Mouse (Mus musculus) frontal cortex, postnatal 10 days (tissue): Measurements from ENCODE around the gene Ddx52.

Source experiments
- DNase-seq, 2 experiments: peaks; one replicate each; pipeline ENCODE4 v3.0.0; 2022; ENCODE audit warnings: low spot score in 2 of 2, mixed read lengths in 1 of 2

Gene Ddx52

DNA sequence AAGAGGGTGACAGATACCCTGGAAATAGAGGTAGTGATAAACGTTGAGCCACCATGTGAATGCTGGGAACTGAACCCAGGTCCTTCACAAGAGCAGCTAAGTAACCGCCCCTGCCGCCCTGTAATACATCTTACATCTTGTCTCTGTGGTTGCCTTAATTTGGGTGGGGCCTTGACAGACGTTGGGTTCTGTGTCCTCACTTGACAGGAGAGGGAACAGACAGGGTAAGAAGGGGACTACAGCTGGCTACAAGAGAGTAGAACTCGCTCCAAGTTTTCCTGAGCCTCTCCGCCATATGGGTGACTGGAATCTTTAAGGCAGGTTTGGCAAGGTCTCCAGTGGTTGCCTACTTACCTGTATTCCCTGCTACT lies 26.3 kb downstream of the Ddx52 start:
- no peak for DNase-seq

DNA sequence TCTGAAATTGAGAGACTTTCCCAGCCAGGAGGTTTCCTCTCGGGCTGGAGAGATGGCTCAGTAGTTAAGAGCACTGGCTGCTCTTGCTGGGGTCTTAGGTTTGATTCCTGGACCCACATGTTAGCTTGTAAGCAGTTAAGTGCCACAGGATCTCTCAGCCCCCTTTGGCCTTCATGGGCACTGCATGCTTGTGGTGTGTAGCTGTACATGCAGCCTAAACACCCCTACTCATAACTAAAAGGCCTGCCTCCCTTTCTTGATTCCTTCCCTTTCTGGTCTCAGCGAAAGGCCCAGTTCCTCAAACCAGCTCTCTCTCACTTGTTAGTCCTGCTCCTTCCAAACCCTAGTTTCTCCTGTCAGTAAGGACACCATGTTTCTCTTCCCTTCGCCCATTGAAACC lies 27.2 kb downstream of the Ddx52 start:
- DNase-seq, result no peak

DNA sequence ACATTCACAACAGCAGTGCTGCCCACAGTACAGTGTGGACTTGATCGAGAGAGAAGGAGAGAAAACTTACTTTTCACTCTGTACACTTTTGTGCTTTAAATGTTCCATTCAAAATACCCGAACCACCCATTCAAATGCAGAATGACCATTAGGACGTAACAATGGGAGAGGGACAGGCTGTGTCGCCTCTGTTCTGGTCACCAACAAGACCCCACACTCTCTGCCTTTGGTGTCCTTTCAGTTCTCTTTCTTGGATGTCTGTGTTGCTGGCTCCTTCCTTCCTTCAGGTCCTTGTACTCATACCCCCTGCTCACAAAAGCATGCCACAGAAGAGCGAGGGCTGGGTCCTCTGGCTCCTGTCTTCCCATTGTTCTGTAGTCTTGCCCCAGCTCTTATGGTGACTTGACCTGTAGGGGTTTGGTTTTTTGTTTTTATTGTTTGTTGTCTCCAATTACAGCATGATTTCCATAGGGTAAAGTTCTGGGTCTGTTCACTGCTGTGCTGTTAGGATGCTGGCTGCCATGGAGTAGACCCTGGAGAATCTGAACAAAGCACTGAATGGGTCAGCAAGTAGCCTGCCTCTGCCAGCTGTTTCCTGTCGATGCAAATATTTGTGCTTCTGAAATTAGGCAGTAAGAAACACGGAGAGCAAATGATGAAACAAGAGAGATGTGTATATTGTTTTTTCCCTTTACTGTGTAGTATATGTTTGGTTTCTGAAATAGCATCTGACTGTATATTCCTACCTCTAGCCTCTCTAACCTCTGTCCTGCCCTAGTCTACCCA lies 32.9 kb downstream of the Ddx52 start:
- DNase-seq, result no peak

DNA sequence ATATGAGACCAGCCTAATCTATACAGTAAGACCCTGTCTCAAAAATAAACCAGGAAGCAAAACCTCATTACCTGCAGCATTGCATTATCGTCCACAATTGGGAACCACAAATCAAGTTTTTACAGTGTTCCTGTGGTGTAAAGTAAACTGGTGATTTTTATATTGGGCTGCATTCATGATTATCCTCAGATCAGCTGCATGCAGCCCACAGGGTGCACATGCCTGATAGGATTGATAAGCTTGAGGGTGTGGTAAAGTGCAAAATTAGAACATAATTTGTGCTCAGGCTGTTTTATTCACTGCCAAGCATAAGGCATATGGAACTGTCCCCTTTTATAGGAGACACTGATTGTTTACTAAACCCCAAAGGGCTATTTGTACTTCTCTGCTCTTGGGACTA lies 33.6 kb downstream of the Ddx52 start:
- DNase-seq, result no peak

DNA sequence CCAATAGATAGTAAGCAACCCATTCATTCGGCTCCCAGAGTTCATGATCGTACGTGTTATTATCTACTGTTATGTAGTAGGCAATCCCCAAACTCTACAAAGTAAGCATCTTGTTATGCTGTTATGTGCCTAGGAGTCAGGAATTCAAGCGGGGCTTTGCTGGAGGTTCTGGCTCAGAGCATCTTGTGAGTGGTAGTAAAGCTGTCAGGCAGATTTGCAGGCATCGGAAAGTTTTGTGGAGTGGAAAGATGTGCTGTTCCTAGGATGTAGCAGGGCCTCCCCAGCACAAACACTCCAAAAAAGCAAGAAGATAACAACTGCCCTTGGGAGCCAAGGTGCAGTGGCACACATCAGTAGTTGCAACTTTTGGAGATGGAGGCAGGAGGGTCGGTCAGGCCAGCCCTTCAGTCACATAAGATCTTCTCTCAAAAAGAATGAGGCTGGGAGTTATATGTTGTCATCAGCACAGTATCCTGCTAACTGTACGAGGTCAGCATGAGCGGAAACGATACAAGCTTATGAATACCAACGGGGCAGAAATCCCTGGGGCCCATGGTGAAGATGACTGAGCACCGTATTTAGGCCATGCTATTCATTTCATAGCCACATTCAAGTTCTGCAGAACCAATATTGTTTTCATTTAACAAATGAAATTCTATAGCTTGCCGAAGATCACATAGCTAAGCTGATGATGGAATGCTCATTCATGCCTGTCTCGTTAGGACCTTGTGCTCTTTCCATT lies 34.5 kb downstream of the Ddx52 start:
- DNase-seq, result no peak

DNA sequence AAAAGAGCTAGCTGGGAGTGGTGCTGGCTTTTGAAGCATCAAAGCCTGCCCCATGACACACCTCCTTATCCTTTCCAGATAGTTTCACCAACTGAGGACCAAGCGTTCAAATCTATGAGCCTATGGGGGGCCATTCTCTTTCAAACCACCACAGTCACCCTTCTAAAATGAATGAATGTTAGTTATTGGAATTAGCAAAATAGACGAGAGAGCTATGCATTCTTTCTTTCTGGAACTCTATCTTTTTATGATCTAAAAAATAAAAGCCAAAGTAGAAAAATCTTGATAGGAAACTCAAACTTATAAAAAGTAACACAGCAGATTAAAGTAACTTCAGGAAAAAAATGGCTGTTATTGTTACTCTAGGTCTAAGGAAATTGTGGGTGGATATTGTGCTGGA lies 35.9 kb downstream of the Ddx52 start:
- DNase-seq, result no peak

DNA sequence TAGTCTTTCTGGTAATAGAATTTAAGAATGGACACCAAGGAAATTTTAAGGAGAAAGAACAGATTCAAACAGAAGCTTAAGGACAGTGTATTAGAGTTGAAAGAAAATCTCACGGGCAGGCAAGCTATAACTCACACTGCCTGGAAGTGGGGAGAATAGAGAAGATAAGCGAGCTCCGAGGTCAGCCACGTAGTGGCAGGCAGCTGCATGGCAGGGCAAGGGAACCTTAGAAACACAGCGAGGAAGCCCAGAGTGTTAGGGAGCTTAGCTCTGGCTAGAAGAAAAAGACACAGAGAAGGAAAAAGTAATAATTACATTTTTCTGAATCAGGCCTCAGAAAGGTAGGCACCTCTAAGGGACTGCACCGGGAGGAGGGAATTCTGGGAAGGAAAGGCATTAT lies 38.1 kb downstream of the Ddx52 start:
- no peak for DNase-seq

DNA sequence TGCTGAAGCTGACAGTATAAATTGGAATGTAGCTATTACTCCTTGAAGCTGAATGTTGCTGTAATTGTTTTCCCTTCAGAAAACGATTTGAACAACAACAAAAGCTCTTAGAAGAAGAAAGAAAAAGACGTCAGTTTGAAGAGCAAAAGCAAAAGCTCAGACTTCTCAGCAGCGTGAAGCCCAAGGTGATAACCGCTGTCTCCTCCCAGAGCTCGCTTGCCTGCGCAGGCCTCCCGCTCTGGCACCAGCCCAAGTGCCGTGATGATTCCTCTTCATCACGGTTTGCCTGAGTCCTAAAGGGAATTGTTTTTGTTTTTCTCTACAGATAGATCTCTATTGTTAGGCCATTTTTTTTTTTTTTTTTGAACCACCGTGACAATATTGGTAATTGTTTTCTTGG lies 39.5 kb downstream of the Ddx52 start:
- no peak for DNase-seq

DNA sequence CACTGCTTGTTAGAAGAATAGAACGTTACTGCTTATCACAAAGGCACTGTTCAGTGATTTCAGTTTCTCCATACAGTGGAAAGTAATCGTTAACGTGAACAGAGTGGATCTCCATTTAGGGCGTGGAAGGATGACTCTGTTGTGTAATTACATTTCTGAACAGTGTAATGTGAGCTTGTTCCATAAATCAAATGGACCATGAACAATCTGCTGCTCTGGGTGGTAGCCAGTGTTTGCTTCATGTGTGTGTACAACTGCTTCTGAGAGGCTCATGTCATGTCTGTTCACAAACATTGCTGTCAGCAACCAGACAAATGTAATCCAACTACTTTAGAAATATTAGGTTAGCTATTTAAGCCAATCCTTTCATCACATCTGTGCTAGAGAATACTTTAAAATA lies 49.8 kb downstream of the Ddx52 start:
- no peak for DNase-seq

DNA sequence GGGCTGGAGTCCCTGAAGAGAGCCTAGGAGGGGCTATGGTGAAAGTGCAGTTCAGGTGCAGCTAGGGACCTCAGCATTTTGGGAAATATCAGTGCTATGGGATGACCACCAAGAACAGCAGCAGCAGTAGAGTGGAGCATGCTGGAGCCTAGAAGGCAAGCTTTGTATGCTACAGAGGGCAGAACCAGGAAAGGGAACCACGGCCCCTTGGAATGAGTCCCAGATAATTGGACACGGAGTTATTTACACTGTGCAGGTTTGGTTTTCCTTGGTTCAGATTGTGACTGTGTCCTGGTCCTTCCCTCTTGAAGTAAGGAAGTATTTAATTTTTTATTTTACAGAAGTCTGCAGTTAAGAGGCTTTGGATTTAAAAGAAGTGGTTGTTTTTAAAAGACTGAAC lies 51.6 kb downstream of the Ddx52 start:
- no peak for DNase-seq

DNA sequence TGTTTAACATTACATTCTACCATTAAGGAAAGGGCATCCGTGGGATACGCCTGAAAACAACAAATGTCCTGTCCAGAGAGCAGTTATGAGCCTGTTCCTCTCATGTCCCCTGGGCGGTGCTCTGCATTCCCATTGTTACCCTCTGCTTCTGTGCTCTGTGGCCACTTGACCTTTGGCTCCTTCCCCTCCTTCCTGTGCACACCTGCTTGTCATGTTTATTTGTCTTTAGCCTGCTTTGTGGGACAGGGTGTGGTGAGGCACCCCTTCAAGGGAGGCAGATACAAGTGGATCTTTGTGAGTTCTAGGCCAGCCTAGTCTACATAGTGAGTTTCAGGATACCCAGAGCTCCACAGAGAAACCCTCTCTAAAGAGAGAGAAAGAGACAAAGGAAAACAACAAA lies 52.6 kb downstream of the Ddx52 start:
- no peak for DNase-seq

DNA sequence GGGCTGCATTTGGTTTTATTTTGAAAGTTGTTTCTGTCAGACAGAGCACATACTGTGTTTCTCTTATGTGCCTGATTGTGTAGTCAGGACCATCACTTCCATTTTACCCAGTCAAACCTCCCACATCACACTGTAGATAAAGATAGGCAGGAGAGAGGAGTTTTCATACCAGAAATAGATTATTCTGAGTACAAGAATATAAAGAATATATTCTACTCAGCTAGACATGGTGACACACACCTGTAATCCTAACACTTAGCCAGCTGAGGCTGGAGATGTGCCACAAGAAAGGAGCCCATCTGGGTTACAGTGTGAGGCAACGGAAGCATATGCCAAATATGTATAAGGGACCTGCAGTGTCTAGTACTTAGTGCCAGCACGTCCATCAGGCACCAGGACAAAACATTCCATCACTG lies 53.7 kb downstream of the Ddx52 start:
- no peak for DNase-seq

DNA sequence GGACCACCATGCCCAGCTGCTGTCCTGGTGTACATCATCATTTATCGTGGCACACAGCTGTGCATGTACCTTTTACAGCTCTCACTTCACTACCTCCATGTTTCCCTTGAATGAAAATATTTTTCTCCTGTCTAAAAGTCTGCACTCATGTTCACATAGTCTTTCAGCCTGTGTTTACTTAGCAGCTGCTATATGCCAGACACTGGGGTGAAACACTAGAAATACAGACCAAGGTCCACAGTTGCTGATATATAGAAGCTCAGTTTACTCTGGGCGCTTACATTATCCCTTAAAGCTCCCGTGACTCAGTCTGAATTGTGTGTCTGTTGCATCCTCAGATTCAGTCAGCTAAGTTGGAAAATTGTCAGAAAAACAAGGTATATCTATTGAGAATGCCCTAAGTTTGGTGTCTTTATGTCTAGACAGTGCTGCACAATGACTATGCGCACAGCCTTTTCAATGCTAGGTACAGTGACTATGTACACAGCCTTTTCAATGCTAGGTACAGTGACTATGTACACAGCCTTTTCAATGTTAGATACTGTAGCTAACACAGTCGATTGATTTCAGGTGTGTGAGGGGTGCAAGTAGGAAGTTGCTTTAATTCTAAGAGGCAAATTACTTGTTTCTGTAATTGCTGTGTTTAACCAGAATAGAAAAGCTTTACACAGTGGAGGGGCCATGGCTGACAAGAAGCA lies 55.5 kb downstream of the Ddx52 start:
- DNase-seq, result no peak

DNA sequence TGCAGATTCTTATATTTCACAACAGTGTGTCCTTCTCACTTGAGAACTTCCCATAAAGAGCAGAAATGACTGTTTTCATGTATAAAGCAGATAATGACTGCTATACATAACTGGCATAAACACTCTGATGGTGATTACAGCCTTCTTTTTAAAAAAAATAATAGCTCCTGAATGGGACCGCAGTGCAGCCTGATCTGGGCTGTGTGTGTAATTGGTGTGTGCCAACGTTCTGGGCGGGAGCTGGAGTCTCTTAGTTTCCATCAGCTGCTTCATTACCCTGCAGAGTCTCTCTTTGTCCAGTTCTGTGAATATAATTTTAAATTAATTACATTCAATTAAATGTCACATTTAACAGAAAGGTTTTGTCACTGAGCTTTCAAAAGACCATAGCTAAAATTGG lies 57.1 kb downstream of the Ddx52 start:
- no peak for DNase-seq

DNA sequence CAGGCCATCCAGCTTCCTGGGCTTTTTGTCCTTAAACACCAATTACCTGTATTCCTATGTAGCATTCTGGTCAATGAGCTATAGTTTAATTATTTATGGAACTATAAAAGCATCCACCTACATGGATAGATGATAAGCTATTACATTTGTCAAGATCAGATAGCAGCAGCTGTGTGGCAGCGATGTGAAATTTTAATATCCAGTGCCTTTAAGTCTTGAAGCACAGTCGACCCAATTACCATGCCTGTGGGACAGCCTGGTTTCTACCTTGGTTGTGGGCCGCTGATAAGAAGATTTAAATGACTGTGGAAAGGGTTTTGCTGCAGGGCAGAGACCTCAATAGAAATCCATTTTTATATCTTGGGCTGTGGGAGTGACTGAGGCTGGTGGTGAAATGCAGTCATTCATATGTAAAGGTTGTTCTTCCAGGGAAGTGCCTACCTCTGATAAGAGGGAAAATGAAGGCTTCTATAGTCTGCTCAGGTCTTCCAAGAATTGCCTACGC lies 57.6 kb downstream of the Ddx52 start:
- no peak for DNase-seq

DNA sequence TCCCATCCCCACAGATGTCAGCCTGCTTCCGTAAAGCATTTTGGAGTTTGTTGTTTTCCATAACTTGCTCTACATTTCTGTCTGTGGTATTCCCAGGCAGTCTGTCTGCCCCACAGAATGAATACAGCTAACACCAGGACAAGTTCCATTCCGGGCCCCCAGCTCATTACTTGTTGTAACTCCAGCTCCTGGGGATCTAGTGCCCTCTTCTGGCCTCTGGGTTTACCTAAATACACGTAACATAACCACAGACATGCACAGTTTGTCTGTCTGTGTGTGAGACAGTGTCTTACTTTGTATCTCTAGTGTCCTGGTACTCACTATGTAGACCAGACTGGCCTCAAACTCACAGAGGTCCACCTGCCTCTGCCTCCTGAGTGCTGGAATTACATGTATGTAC lies 59.4 kb downstream of the Ddx52 start:
- DNase-seq, result no peak

DNA sequence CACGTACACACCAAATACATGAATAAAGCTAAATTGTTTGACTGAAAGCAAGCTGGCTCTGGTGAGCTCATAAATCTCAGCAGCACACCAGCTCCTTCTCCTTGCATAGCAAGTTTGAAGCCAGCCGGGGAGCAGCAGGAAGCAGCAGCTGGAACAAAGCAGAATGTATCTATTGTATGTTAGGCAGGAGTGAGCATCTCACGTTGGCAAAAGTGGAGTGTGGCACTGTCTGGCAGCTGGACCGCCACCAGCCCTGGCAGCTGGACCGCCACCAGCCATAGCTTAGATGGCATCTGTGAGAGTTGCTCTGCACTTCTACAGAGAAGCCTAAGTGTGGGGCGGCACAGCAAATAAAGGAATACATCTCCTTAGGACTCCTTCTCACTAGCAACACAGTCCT lies 62.1 kb downstream of the Ddx52 start:
- no peak for DNase-seq

DNA sequence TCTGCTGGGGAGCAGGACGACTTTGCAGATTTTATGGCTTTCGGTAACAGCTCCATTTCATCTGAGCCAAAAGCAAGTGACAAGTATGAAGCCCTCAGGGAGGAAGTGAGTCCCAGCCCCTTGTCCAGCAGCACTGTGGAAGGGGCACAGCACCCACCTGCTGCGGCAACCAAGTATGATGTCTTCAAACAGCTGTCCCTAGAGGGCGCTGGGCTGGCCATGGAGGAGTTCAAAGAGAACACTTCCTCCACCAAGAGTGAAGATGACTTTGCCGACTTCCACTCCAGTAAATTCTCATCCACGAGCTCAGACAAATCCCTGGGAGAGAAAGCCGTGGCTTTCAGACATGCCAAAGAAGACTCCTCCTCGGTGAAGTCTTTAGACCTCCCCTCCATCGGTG lies 67.1 kb downstream of the Ddx52 start:
- DNase-seq, result no peak

DNA sequence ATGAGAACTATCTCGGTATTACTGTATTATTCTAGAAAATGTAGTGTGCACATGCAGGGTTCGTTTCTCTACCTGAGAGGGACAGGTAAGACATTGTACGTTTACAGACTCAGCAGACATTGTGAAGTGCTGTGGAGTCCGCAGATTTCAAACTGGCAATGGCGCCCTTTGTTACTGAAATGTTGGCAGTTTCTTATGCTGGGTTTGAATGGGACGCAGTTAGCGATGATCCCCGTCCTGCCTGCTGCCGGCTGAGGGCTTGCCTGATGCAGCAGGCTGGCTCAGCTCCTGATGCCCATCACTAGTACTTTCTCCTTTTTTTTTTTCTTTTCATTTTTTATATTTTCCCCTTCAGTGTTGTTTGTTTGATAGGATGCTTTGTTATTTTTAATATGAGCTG lies 68.5 kb downstream of the Ddx52 start:
- no peak for DNase-seq

DNA sequence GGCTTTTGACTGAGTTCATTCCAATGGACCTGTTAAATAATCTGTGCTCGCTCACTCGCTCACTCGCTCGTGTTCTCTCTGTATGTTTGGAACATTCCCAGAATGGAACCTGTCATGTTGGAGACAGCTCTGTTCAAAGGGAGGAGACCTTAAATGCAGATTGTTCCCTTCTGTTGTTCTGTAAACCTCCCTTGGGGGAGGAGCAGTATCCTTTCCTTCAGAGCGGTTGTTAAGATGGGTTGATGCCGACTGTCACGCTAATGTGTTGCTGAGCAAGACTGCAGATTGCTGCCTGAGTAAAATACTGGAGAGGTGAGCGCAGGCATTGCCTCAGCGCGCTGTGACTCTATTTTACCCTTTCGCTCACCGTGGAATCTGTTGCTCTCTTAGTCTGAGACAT lies 69.2 kb downstream of the Ddx52 start:
- no peak for DNase-seq

DNA sequence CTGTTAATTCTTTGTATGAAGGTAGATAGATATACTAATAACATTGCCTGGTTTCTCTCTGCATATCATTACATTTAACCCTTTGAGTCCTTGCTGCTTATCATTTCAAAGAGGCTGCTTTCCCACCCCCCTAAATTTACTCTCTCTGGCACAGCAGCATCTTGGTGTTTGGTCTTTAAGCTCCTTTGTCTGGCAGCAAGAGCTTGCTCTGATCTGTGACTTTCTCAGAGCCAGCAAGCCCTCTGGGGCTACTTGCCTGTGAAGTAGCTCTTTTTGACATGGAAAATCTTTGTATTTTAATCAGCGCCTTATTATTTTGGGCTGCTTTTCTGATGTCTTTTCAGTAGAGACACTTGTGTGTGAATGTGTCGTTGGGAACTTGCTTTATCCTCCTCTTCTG lies 69.7 kb downstream of the Ddx52 start:
- DNase-seq, result no peak
